Mouse (Mus musculus): Measurements from ENCODE around the gene Cmtm8. TPM values are rescaled to one million over a fixed set of nuclear protein-coding genes. Genes with fewer than 3 reads are reported as not detected.

Gene Cmtm8
- total RNA-seq, 2 experiments from 2014 or later: 1.8 to 2.0 TPM

DNA sequence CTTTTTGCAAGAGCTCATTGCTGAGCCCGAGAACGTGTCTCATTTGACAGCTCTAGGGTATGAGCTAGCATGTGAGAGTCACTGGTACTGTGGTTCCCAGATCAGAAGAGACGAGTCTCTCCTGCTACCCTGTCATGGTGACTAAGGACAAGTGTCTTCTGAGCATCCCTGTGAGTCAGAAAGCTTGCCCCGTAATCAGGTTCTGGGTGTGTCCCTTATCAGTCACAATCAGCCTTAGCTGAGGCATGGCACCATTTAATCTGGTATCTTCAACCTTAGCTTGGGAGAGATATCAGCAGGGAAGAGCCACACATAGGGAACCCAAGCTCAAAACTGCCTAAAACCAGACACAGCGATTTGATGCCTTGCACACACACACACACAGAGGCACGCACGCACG is 55.3 kb downstream of the Cmtm8 start:
- no peak for DNase-seq (ENCODE audit: extremely low spot score in 1 of 2, low spot score in 1 of 2)

DNA sequence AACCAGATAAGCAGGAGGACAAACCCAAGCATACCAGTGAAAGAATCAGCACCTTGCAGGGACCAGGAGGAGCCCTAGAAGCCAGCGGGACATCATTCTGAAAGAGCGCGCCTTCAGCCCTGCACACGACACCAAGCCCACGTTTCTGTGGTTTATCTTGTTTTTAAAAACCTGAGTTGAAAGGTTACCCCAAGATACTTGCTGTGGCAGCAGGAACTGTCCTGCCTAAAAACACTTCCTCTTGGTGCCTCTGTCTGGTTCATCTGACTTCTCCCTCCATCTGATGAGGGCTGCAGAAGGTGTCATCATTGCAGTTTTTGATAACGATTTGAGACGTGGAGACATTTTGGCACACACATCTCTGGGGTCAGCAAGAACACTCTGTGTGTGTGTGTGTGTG is 56.2 kb downstream of the Cmtm8 start:
- no peak for DNase-seq (ENCODE audit: extremely low spot score in 1 of 2, low spot score in 1 of 2)

DNA sequence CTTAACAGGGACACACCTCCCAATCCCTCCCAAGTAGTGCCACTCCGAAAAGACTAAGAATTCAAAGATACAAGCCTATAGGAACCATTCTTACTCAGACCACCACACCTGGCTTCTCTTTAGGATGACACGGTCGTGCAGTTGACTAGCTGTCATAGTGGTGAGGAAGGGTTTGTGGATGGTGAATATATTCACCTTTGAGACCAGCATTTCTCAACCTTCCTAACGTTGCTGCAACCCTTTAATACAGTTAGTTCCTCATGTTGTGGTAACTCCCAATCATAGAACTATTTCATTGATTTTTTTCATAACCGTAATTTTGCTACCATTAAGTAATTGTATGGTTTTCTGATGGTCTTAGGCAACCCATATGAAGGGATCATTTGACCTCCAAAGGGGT is 56.8 kb downstream of the Cmtm8 start:
- no peak for DNase-seq (ENCODE audit: extremely low spot score in 1 of 2, low spot score in 1 of 2)

DNA sequence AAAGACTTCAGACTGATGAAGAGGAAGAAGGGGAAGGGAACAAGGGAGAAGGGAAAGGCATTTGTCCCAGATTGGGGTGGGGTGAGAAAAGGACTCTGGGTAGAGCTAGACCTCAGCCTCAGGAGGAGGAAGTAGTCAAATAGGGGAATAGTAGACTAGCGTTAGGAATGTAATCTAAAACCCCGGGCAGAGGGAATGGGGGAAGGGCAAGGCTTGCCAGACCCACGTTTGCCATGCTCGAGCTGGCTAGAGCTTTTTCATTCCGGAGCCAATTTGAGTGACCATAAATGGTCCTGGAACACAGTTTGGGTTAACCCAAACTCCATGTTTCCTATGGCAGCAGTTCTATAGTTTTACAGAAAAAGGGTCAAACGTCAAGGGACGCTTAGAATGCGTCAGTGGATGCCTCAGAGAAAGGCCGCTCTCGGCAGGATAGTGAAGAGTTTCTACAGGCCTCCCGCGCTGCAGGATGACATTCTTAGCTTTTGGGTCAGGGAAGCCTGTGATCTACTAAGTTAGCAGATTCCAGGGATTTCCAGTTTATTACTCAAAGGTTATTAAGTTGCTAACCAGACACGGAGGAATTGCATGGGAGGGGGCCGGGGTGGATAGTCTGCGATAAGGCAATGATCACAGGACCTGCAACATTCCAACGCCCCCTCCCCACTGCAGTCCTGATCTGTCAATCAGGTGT is 58.4 kb downstream of the Cmtm8 start:
- DNase-seq (ENCODE audit: extremely low spot score in 1 of 2, low spot score in 1 of 2): no peak

DNA sequence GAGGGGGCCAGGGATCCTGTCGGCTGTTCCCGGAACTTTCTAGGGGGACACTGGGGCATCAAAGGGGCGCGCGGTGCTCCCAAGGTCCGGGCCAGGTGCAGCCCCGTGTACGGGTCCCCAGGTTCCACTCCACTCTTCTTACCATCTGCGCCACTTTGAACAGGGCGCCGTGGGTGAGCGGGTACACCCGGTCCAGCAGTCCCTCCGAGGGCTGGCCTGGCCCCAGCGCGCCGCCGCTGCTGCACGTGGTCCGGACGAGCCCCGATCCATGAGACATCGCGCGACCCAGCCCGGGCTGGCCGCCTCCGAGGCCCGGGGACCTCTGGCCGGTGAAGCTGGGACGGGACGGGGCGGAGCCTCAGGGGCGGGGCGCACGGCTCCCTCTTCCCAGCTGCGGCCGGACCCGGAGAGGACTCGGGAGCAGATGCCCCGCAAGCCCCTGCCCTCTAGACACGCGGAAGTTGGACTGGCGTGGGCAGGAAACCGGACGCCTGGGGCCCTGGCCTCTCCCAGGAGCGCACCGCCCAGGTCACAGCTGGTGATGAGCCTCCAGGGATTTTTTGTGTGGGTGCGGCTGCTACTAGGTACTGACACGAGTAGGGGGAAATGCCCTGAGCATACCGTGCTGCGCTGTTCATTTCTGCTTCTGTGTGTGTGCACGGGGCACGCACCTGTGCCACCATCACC is 62.3 kb downstream of the Cmtm8 start, which contains the start of gene Cmtm7:
TSS of gene Cmtm7 (minus strand) at position 331 of the 687 bp plus-strand sequence.
- no peak for DNase-seq (ENCODE audit: extremely low spot score in 1 of 2, low spot score in 1 of 2)

DNA sequence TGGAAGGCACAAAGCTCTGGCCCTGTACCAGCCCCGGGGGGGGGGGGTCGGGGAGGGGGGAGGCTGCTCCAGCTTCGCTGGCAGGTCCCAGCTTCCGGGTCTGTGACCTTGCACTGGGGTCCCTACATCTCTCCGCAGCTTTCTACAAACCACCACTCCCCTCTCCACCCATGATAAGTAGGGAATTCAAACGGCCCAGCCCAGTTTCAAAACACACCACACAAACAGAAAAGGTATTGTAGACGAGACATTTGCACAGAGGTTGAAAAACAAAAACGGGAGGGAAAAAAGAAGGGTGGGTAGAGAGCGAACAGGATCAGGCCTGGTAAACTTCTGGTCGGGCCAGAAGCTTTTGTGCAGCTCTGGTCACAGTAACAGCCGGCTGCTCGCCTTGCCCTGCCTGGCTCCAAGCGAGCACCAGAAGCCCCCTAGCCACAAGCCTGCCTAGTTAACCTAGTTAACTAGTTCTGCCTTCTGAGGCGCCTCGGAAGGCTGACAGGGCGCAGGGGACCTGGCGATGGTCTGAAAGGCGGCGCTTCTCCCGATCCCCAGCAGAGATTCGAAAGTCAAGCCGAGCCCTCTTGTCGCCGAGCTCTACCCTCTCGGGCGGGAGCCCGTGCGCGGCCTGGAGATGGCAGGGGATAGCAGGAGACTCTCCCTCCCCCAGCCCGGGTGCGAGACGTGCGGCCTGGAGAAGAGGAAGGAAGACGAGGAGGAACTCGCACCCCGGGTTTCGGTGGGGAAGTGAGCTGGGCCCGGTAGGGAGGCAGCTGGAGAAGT is 63.0 kb downstream of the Cmtm8 start:
- DNase-seq (ENCODE audit: extremely low spot score in 1 of 2, low spot score in 1 of 2): no peak

DNA sequence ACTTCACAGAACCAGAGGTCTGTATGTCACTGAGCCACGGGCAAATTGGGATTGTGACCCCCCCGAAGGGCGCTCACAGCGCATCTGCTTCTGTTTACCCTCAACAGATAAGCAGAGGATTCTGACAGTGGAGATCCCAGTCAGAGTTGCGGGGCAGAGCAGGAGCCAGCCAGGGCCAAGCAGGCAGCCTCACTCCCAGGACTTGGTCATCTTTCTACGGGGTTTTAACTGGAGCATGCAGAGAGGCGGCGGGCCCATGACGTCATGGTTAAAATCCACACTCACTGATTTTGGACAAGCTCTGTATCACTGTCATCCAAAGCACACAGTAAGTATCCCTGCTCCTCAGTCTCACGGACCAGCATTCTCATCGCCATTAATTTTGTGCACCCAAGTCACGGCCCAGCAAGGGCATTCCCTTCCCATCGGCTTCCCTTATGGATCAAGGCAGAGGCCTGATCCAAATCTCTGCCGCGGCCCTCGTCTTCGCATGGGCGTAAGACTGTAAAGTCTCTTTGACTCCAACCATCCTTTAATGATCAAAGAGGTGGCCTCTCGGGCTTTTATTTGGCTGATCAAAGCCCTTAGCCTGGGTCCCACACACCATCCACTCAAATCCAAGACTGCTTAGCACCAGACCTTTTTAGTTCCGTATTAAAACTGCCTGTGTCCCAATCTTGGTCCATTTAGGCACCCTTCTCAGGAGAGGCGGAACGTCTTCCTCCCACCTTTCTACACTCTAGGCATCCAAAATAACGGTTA is 63.8 kb downstream of the Cmtm8 start:
- DNase-seq (ENCODE audit: extremely low spot score in 1 of 2, low spot score in 1 of 2): no peak

DNA sequence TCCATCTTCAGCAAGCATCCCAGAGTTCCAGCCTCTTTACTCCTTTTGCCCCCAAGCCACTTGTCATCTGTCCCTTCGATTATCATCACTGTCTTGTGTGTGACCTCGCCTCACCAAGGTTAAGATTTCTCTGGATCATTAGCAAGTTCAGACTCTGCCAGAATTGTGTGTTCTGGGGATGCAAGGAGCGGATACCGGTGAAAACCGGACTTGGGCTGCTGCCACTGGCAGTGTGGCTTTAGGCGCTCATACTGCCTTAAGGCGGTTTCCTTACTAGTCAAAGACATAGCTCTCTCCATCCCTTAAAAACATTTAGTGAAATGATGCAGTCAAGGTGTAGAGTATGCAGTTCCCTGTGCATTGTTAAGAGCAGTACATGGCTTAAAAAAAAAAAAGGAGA is 65.1 kb downstream of the Cmtm8 start:
- DNase-seq (ENCODE audit: extremely low spot score in 1 of 2, low spot score in 1 of 2): no peak

DNA sequence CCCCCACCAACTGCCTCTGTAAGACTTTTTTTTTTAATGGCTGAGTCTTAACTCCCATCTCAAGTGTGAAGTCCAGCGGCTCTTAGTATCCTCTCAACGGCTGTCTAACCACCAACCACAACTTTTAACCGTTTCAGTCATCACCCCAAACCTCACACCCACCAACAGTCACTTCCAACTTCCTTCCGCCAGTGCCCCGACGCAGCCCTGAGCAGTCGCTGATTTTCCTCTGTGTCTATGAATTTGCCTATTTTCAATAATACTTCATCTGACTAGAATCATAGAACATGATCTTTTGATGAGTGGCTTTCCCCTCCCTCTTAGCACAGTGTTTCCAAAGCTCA is 65.9 kb downstream of the Cmtm8 start:
- DNase-seq (ENCODE audit: extremely low spot score in 1 of 2, low spot score in 1 of 2): no peak

DNA sequence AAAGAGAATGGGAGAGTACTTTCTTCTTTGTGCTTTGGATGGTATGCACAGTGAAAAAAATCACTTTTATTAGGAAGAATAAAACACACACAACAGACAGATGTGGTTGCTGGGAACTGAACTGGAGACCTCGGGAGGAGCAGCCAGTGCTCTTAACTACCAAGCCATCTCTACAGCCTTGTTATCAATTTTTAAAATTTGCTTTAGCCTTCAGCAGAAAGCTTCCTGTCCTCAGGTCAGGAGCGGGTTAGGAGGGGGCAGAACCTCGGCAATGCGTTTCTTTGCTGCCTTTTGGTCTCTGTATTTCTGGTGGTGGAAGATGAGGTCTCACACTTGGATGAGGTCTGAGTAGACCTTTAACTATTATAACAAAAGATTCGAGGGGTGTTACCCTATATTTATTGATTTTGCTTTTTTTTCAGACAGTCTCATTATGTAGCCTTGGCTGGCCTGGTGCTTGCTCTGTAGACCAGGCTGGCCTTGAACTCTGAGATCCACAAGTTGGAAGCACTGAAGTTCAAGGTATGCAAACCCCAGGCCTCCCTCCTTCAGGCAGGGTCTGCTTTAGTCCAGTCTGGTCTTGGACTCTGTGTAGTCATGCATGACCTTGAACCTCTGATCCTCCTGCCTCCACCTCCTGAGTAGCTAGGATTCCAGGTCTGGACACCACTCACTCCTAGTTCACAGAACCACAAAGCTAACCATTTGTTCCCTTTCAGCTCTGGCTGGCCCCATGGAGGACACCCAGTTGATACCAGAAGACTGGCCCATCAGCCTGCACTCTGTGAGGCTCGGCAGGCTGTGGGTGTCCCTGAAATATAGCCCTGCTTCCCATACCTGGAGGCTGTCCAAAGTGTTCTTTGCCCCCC is 66.5 kb downstream of the Cmtm8 start:
- DNase-seq (ENCODE audit: extremely low spot score in 1 of 2, low spot score in 1 of 2): no peak

DNA sequence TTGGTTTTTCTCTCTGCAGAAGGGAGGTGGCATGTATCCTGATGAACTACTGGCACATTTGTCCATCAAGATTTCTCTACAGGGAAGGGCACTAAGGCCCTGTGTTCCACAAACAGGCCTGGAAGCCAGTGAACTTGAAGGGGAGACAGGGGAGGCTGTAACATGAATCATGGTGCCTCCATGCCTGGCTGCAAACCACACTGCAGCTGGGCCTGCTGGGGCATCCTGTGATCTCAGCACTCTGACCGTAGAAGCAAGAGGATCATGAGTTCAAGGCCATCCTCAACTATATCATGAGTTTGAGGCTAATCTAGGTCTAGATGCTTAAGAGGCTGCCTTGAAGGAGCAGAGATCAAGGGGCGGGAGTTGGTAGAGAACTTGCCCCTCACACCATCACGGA is 67.6 kb downstream of the Cmtm8 start:
- DNase-seq (ENCODE audit: extremely low spot score in 1 of 2, low spot score in 1 of 2): no peak

DNA sequence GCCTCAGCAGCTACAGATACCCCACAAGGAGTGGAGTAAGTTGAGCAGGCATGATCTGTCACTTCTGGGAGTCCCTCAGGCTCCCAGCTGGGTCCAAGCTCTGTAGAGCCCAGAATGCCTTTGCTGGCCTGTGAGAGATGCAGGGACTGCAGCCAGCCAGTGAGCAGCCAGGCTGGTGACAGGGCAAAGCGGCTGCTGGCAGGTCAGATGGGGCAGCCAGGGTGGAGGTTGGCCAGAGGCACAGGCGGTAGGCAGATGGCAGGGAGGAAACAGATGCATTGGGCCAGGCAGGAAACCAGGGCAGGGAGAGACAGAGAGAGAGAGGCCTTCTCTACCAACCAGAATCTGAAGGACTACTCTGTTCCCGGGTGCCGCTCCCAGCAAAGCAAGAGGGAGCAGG is 68.7 kb downstream of the Cmtm8 start:
- DNase-seq (ENCODE audit: extremely low spot score in 1 of 2, low spot score in 1 of 2): no peak

DNA sequence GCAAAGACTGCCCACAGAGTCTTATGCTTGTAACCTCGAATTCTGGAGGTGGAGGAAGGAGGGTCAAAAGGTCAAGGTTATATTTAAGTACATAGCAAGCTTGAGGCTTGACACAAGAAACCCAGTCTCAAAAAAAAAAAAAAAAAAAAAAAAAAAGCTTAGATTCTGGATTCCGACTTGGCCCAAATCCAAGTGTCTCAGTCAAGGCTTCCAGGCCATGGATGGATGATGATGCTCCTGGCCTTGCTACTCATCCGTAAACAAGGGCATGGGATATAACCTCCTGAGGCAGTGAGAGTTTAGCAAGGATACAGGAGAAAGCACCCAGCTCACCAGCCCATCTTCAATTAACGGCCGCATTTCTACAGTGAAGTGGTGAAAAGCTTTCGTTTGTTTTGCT is 69.3 kb downstream of the Cmtm8 start:
- DNase-seq (ENCODE audit: extremely low spot score in 1 of 2, low spot score in 1 of 2): no peak

DNA sequence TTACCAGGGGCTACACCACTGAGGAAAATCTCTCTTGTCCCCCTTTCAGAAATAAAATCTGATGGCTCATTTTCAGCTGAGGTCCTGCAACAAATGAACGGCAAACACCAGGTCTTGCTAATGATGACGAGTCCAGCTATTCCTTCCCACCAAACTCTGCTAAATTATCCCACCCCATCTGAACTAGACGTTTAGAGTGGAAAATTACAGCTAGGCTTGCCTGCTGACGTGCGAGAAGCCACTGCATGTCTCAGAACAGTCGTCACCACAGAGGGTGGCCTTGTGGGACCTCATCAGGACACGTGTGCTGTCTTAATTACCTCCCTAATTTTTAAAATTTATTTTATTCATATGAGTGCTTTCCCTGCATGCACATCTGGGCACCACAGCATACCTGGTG is 72.4 kb downstream of the Cmtm8 start:
- DNase-seq (ENCODE audit: extremely low spot score in 1 of 2, low spot score in 1 of 2): no peak

DNA sequence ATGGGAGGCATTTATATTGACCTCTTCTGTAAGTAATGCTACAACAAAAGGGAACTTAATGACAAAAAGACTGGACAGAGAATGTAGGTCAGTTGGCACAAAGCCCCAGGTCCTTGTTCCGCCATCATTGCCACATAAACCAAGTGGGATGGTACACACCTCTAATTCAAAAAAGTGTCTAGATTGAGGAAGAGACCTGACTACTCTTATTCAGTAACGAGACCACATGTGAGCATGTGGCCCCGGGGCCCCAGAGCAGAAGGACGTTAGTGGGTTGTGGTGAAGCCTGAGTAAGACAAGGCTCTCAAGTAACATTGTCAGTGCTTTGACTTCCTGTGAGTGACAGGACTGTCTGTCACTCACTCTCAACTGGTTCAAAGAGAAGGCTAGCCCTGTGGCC is 73.7 kb downstream of the Cmtm8 start:
- DNase-seq (ENCODE audit: extremely low spot score in 1 of 2, low spot score in 1 of 2): no peak

DNA sequence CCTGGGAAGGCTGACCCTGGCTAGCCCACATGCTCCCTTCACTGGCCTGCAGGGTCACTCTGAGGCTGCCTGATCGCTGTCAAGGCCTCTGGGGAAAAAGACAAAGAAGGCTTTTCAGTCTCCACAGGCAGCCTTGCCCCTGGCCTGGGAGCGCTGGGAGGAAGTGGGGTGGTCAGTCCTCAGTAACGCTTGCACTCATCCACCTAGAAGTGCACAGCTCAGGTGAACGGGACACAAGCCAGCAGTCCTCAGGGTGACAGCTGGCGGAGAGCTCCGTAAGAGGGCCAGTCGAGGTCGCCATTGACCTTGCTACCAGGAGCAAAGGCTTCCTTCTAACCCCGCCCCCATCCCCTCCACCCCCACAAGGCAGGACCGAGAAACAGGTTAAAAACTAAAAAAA is 75.9 kb downstream of the Cmtm8 start:
- no peak for DNase-seq (ENCODE audit: extremely low spot score in 1 of 2, low spot score in 1 of 2)

DNA sequence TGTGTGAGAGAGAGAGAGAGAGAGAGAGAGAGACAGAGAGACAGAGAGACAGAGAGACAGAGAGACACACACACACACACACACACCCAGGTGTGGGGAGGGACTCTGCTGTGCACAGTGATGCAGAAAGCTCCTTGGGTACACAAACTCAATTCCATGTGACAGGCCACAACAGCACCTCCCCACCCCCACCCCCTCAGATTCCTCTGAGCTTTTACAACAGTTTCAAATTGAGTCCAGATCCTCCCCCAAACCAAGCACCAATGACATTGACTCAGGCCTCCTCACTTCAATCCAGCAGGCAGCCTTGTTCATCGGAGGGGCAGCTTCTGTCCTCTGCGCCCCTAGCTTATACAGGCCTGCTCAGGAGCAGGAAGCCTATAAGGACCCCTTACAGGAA is 76.4 kb downstream of the Cmtm8 start:
- no peak for DNase-seq (ENCODE audit: extremely low spot score in 1 of 2, low spot score in 1 of 2)

DNA sequence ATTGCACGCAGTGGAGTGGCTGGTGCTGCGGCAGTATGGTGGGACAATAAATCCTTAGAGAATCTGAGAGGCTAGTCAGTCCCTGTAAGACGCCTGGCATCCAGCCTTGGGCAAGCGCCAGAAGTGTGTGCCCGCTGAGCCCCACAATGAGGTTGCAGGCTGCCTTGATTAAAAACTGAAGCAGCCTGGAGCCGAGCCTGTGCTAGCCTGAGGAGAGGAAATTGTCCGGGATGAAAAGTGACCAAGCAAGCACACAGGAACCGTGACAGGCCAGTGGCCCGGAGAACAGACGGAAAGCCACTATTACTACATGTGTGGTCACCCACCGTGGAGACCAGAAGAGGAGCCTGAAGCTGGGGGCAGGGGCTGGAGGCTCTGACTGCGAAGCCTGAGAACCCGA is 76.9 kb downstream of the Cmtm8 start:
- peak in 1 of 2 experiments; percentile 50 for DNase-seq (ENCODE audit: extremely low spot score in 1 of 2, low spot score in 1 of 2)

DNA sequence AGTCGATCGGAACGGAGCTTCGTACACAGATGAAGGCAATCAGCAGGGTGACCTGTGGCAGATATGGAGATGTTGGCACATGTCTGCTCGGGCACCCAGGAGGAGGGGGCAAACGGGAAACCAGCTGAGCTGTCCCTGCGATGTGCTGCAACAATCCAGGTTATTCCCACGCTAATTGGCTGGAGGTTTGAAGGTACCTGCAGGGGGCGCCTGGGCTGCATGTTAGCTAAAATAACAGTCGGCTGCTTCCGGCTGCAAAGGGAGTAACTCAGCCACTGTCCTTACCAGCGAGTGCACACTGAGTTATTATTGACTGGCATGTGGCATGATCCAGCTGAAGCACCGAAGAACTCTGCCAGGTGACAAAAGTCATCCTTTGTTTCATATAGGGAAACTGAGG is 80.6 kb downstream of the Cmtm8 start:
- peak in 1 of 2 experiments; percentile 38 for DNase-seq (ENCODE audit: extremely low spot score in 1 of 2, low spot score in 1 of 2)

DNA sequence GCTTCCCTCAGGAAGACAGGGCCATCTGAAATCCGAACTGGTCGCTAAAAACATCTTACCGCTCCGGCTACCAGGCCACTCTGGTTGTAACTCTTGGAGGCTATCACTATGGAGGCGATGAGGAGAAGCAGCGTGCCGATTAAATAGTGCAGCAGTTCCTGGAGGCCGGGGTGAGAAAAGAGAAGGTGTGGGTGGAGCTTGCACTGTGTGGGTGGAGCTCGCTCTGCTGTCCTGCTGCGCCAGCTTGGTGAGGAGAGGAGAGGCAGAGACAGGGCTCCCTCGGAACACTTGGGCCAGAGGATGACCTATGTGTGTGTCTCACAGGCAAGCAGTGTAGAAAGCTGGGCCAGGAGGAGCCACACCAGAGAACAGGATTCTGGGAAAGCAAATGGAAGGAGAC is 82.1 kb downstream of the Cmtm8 start:
- DNase-seq (ENCODE audit: extremely low spot score in 1 of 2, low spot score in 1 of 2): no peak

Measured in layer of hippocampus, postnatal 25 days (tissue).